Mouse (Mus musculus): ENCODE results near the gene Eif2ak3. TPM values are rescaled to one million over a fixed set of nuclear protein-coding genes. Genes with fewer than 3 reads are reported as not detected.

Gene Eif2ak3
- polyA plus RNA-seq, 1 experiment from 2014 or later, result 10.7 TPM

DNA sequence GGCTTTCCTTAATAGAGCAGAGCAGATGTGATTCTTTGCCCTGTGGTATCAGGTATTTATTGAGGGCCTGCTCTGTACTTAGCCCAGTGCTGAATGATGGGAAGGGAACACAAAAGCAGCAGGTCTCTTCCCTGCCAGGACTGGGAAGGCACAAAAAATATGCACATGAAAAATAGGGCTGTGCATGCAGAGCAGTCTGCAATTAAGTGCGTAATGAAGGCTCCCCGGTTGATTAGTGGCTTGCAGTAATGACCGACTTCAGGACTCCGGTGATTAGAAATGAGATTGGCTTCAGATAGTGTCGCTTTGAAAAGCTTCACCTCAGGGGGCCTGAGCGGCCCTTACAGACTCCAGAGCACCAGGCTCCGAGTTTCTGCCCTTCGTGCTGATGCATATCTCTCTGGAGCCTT is 55.3 kb downstream of the Eif2ak3 start:
- Histone ChIP-seq H3K9ac (ENCODE audit: low read length) (no peak overlapping the region), H3K4me1 (ENCODE audit: control insufficient read depth, insufficient read depth, low read length) (no peaks in the 10 kb centered on the region), H3K36me3 (ENCODE audit: control insufficient read depth, insufficient read depth, low read length) (peaks cover 3% of the 10 kb centered on the region; the same call in 1 of the 2 replicates), H3K27ac (ENCODE audit: low read depth, low read length) (no peak overlapping the region), H3K27me3 (ENCODE audit: control insufficient read depth, insufficient read depth, low read length) (no peaks in the 10 kb centered on the region), H3K4me3 (ENCODE audit: low read depth, low read length) (no peak overlapping the region), H3K4me2 (ENCODE audit: low read depth) (no peak overlapping the region), H3K9me3 (ENCODE audit: control insufficient read depth, low read length) (no peaks in the 10 kb centered on the region)
- DNase-seq (ENCODE audit: low spot score) (no peak), ATAC-seq (ENCODE audit: insufficient read depth, low FRiP score, low TSS enrichment) (no peak)
- 23% methylated on average over 8 of the region's 8 CpGs for WGBS

DNA sequence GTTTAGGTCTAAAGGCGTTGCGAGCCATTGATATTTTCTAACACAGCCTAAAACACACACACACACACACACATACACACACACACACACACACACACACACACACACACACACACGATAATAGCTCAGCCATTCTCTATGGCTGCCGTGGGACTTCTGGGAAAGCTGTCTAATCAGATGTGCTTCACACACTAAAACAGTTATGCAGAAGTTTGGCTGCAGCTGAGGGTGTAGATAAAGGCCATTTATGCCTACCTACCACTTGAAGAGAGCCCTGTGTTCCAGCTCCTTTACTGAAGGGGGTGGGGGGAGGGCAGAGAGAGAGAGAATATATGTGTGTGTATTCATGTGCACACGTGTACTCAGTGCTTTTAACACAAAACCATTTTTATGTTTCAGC is 59.4 kb downstream of the Eif2ak3 start:
- Histone ChIP-seq H3K4me2 (ENCODE audit: low read depth) (no peak overlapping the region), H3K27ac (ENCODE audit: low read depth, low read length) (no peak overlapping the region), H3K27me3 (ENCODE audit: control insufficient read depth, insufficient read depth, low read length) (no peaks in the 10 kb centered on the region), H3K36me3 (ENCODE audit: control insufficient read depth, insufficient read depth, low read length) (0 out of 2 replicates have a peak, but pooled peaks cover 4% of the 10 kb centered on the region), H3K9ac (ENCODE audit: low read length) (no peak overlapping the region), H3K4me3 (ENCODE audit: low read depth, low read length) (no peak overlapping the region), H3K9me3 (ENCODE audit: control insufficient read depth, low read length) (no peaks in the 10 kb centered on the region), H3K4me1 (ENCODE audit: control insufficient read depth, insufficient read depth, low read length) (no peaks in the 10 kb centered on the region)
- DNase-seq (ENCODE audit: low spot score) (no peak), ATAC-seq (ENCODE audit: insufficient read depth, low FRiP score, low TSS enrichment) (no peak)
- 81% methylated on average over 5 of the region's 5 CpGs for WGBS

DNA sequence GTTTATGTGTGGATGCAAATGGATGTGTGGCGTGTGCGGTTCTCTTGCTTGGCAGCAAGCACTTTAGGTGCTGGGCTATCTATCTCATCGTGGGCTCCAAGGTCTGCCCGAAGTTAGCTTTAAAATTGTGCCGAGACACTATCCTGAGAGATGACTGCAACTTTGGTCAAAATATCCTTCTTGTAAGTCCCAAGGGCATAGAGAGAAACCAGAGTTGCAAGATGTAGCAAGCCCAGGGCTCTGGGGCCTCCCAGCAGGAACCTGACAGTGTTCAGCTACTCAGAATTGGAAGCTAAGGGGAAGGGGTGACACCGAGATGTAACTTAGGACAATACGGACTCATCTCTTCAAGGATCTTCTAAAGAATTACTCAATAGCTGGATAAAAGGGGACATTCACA is 65.3 kb downstream of the Eif2ak3 start:
- no peak for ATAC-seq (ENCODE audit: insufficient read depth, low FRiP score, low TSS enrichment)
- H3K4me3 ChIP-seq (ENCODE audit: low read depth, low read length), result no peak overlapping the region
- H3K4me1 ChIP-seq (ENCODE audit: control insufficient read depth, insufficient read depth, low read length), result no peaks in the 10 kb centered on the region
- no peak for DNase-seq (ENCODE audit: low spot score)
- no peak overlapping the region for H3K9ac ChIP-seq (ENCODE audit: low read length)
- no peak overlapping the region for H3K4me2 ChIP-seq (ENCODE audit: low read depth)
- H3K27ac ChIP-seq (ENCODE audit: low read depth, low read length), result no peak overlapping the region
- H3K36me3 ChIP-seq (ENCODE audit: control insufficient read depth, insufficient read depth, low read length), result 0 out of 2 replicates have a peak, but pooled peaks cover 1% of the 10 kb centered on the region
- H3K27me3 ChIP-seq (ENCODE audit: control insufficient read depth, insufficient read depth, low read length), result no peaks in the 10 kb centered on the region
- H3K9me3 ChIP-seq (ENCODE audit: control insufficient read depth, low read length), result no peaks in the 10 kb centered on the region
- WGBS, result 93% methylated on average over 7 of the region's 7 CpGs

DNA sequence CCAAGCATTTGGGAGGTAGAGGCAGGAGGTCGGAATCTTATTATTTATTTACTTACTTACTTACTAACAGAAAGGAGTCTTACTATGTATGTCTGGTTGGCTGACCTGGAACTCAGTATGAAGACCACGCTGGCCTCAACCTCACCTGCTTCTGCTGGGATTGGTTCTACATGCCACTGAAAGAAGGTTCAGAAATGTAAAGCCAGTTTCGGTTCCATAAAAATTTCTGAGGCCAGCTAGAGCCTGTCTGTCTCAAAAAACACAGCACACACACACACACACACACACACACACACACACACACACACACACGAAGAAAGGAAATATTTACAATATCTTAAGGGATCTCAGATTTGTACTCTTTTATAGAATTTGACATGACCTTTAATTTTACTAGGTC is 66.0 kb downstream of the Eif2ak3 start:
- ATAC-seq (ENCODE audit: insufficient read depth, low FRiP score, low TSS enrichment), result no peak
- no peak overlapping the region for H3K4me2 ChIP-seq (ENCODE audit: low read depth)
- no peak overlapping the region for H3K4me3 ChIP-seq (ENCODE audit: low read depth, low read length)

DNA sequence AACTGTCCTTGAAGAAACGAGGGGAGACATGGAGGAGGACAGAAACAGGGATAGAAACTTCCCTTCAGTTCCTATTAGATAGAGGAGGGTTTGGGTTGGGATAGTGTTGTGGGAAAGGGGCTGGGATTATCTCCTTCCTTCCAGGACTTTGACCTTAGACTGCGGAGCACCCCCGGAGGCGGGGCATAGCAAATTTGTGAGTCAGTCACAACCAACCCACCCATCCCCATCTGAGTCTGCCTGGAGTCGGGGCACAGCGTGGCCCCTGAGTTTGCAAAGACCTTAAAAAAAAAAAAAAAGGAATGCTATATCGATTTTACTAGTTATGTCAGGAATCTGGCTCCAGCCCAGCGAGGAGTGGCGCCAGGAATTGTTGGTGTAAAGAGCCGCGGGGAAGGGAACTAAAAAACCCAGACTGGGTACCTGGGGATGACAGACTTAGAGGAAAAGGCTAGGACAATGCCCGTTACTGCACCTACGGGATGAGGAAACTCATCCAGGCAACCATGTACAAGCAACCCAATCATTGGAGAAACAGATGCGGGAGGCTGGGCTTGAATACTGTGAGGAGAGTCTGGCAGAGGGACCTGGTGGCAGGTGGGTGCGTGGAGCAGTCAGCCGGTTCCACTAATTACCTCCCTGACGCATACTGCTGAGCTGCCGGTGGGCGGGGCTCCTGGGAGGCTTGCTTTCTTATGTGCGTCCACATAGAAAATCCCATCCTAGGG is 67.5 kb downstream of the Eif2ak3 start:
- 13% methylated on average over 20 of the region's 20 CpGs for WGBS
- DNase-seq (ENCODE audit: low spot score) (no peak), ATAC-seq (ENCODE audit: insufficient read depth, low FRiP score, low TSS enrichment) (no peak)
- Histone ChIP-seq H3K4me1 (ENCODE audit: control insufficient read depth, insufficient read depth, low read length) (no peaks in the 10 kb centered on the region), H3K36me3 (ENCODE audit: control insufficient read depth, insufficient read depth, low read length) (no peaks in the 10 kb centered on the region), H3K27ac (ENCODE audit: low read depth, low read length) (no peak overlapping the region), H3K4me3 (ENCODE audit: low read depth, low read length) (no peak overlapping the region), H3K9ac (ENCODE audit: low read length) (no peak overlapping the region), H3K4me2 (ENCODE audit: low read depth) (no peak overlapping the region; the same call in 1 of the 2 replicates), H3K9me3 (ENCODE audit: control insufficient read depth, low read length) (no peaks in the 10 kb centered on the region), H3K27me3 (ENCODE audit: control insufficient read depth, insufficient read depth, low read length) (no peaks in the 10 kb centered on the region)

More for the DNA sequence above, 66.0 kb downstream of the Eif2ak3 start:
- no peak overlapping the region for H3K9ac ChIP-seq (ENCODE audit: low read length)
- WGBS, result 80% methylated on average over 4 of the region's 4 CpGs
- no peaks in the 10 kb centered on the region for H3K4me1 ChIP-seq (ENCODE audit: control insufficient read depth, insufficient read depth, low read length)
- no peak overlapping the region for H3K27ac ChIP-seq (ENCODE audit: low read depth, low read length)
- no peaks in the 10 kb centered on the region for H3K9me3 ChIP-seq (ENCODE audit: control insufficient read depth, low read length)
- no peaks in the 10 kb centered on the region for H3K27me3 ChIP-seq (ENCODE audit: control insufficient read depth, insufficient read depth, low read length)
- H3K36me3 ChIP-seq (ENCODE audit: control insufficient read depth, insufficient read depth, low read length), result no peaks in the 10 kb centered on the region
- no peak for DNase-seq (ENCODE audit: low spot score)

DNA sequence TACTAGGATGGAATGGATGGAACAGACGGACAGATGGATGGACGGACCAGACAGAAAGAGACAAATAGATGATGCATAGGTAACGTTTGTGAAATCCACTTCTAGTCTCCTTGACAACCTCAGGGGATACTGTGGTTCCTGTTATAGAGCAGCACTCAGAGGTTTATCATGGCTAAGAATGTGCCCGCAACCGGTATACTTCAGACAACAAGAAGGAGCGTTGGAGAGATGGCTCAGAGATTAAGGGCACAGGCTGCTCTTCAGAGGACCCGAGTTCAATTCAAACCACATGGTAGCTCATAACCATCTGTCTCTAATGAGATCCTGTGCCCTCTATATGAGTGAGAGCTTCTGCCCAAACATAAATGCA is 68.1 kb downstream of the Eif2ak3 start:
- H3K9me3 ChIP-seq (ENCODE audit: control insufficient read depth, low read length), result no peaks in the 10 kb centered on the region
- no peak overlapping the region for H3K4me3 ChIP-seq (ENCODE audit: low read depth, low read length)
- no peak overlapping the region for H3K27ac ChIP-seq (ENCODE audit: low read depth, low read length)
- 74% methylated on average over 7 of the region's 7 CpGs for WGBS
- H3K9ac ChIP-seq (ENCODE audit: low read length), result no peak overlapping the region
- no peak overlapping the region for H3K4me2 ChIP-seq (ENCODE audit: low read depth)
- ATAC-seq (ENCODE audit: insufficient read depth, low FRiP score, low TSS enrichment), result no peak
- H3K27me3 ChIP-seq (ENCODE audit: control insufficient read depth, insufficient read depth, low read length), result no peaks in the 10 kb centered on the region
- H3K36me3 ChIP-seq (ENCODE audit: control insufficient read depth, insufficient read depth, low read length), result no peaks in the 10 kb centered on the region
- H3K4me1 ChIP-seq (ENCODE audit: control insufficient read depth, insufficient read depth, low read length), result no peaks in the 10 kb centered on the region
- DNase-seq (ENCODE audit: low spot score), result no peak

DNA sequence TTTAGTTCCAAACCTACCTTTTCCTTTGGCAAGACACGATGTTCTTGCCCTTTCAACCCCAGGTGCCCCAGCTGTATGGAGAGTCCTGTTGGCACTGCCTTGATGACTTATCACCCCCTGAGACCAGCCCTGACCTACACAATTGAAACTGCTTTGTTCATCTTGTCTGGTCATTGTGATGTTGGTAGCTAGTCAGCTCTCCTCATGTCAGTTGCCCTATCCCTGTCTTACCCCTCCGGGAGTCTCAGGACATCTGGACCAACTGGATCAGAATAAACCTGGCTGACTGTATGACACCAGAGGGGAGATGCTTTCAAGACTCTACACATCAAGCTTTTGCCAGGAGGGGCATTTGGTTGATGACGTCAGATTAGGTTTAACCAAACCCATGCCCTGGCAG is 74.5 kb downstream of the Eif2ak3 start, which contains the start of gene Tex37:
Gene Tex37 (minus strand): TSS at position 101 of the 400 bp plus-strand sequence.
- WGBS, result 85% methylated on average over 3 of the region's 3 CpGs
- Histone ChIP-seq H3K9ac (ENCODE audit: low read length) (no peak within 1 kb of the TSS), H3K36me3 (ENCODE audit: control insufficient read depth, insufficient read depth, low read length) (no peaks in the 10 kb centered on the region), H3K4me3 (ENCODE audit: low read depth, low read length) (no peak within 1 kb of the TSS), H3K4me1 (ENCODE audit: control insufficient read depth, insufficient read depth, low read length) (0 out of 2 replicates have a peak, but pooled peaks cover 4% of the 10 kb centered on the region), H3K27ac (ENCODE audit: low read depth, low read length) (no peak within 1 kb of the TSS), H3K4me2 (ENCODE audit: low read depth) (no peak within 1 kb of the TSS), H3K27me3 (ENCODE audit: control insufficient read depth, insufficient read depth, low read length) (no peaks in the 10 kb centered on the region), H3K9me3 (ENCODE audit: control insufficient read depth, low read length) (no peaks in the 10 kb centered on the region)
- DNase-seq (ENCODE audit: low spot score) (no peak), ATAC-seq (ENCODE audit: insufficient read depth, low FRiP score, low TSS enrichment) (no peak)

DNA sequence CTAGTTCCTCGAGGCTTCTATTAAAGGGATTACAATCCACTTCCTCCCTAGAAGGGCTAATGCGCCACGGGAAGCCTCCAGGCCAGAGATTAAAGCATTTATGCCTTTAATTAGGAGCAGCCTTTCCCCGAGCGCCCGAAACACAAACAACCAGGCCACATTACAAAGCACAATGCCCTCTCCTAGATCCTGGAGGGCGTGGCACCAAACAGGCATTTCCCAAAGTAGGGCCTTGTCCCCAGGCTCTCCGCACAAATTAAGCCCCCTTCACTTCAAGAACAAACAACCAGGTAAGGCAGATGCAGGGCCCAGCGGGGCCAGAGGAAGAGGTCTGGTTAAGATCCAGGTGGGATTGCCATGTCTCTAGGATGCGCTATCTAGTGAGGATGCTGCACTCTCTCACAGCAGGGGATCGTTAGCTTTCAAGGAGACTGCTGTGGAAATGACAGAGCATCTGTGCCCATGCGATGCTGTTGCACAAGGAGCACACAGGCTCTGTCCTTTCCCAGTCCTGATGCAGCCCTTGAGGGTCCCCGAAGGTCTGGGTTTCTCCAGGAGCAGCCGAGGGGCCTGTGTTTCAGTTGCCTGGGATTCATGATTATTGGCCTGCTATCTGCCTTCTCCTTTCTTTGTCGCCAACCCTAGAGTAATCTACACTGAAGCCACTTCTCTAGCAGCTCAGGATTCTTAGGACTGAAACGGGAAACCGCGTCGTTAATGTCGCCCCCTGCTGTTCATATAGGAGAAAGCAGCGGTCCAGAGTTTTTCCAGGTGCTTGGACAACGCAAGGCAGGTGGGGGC is 77.2 kb downstream of the Eif2ak3 start:
- DNase-seq (ENCODE audit: low spot score) (peak; percentile 69), ATAC-seq (ENCODE audit: insufficient read depth, low FRiP score, low TSS enrichment) (peak; percentile 58; the same call in 1 of the 2 replicates)
- H3K9me3 ChIP-seq (ENCODE audit: control insufficient read depth, low read length), result no peaks in the 10 kb centered on the region
- peak overlapping the region; percentile 34 for H3K4me2 ChIP-seq (ENCODE audit: low read depth)
- H3K9ac ChIP-seq (ENCODE audit: low read length), result peak overlapping the region; percentile 36
- H3K36me3 ChIP-seq (ENCODE audit: control insufficient read depth, insufficient read depth, low read length), result no peaks in the 10 kb centered on the region
- no peak overlapping the region for H3K27ac ChIP-seq (ENCODE audit: low read depth, low read length)
- no peak overlapping the region for H3K4me3 ChIP-seq (ENCODE audit: low read depth, low read length)
- 4% methylated on average over 22 of the region's 22 CpGs for WGBS
- 0 out of 2 replicates have a peak, but pooled peaks cover 4% of the 10 kb centered on the region for H3K4me1 ChIP-seq (ENCODE audit: control insufficient read depth, insufficient read depth, low read length)
- H3K27me3 ChIP-seq (ENCODE audit: control insufficient read depth, insufficient read depth, low read length), result no peaks in the 10 kb centered on the region
